Mouse (Mus musculus): ENCODE measurements around the gene Bmyc.
"Not testable (repeated sequence)": the region's sequence is repeated elsewhere in the genome, so short reads cannot be mapped to it uniquely, and the experiment has no call there.

Gene Bmyc

GRCm38 (mm10) chr2:25733199-25733930, 26.8 kb downstream of the Bmyc start:
- DNase-seq, result no peak

- DNase-seq, result not testable (repeated sequence)
These were observed 30.2 kb downstream of the Bmyc start, which contains the start of gene Obp2b for GRCm38 (mm10) chr2:25736709-25737108. Obp2b (plus strand) TSS chr2:25737009.

GRCm38 (mm10) chr2:25741671-25742070, 35.1 kb downstream of the Bmyc start:
- DNase-seq, result no peak

GRCm38 (mm10) chr2:25754201-25754600, 47.7 kb downstream of the Bmyc start:
- DNase-seq, result no peak
